Comparison of ENCODE assay signal across 17 mouse cellular contexts in genomic region chr7:65101661-65102060, GRCm38 (mm10). TPM values are rescaled to one million over a fixed set of nuclear protein-coding genes. Genes with fewer than 3 reads are reported as not detected.
A peak's percentile ranks its signal among the peaks of the same experiment; 100 is the strongest.
DNase-seq lines count a peak whose midpoint lies in the region.
"Had no signal": no experiment of that assay in that cellular context is flagged by ENCODE, and none has a peak within 500 bp of the region (broad histone marks: within the 10 kb centered on the region; RNA-seq: fewer than 3 reads in every experiment).

No protein-coding gene starts in this region.

- intact Hi-C loops in left cerebral cortex, postnatal 4 days (cut with DNase I): no loop called here
- intact Hi-C loops in left cerebral cortex, postnatal 25 days (cut with DNase I): no loop called here

- DNase-seq in adrenal gland, postnatal 10 days: peak; percentile 43
- no peak for DNase-seq in adrenal gland, adult 8-10 months
- peak; percentile 67 for DNase-seq in left cerebral cortex, postnatal 4 days
- no peak for DNase-seq in left cerebral cortex, postnatal 25 days (ENCODE audit: low spot score in 2 of 2)
- DNase-seq in adipocyte (ENCODE audit: low spot score): peak; percentile 23
- DNase-seq in lung, postnatal 25 days (ENCODE audit: low spot score): peak; percentile 5
- DNase-seq in thymus, postnatal 10 days (ENCODE audit: low spot score in 2 of 2): no peak
- DNase-seq: gastrocnemius, postnatal 14 days; kidney, adult 8-10 months; kidney, postnatal 4 days; liver, embryonic 13.5 days; right cerebral cortex, postnatal 14 days; spleen, adult 18-20 months; thymus, postnatal 25 days had no signal

RNA-seq across cellular contexts. Expression of gene Fam189a1, which starts 54.7 kb away (rescaled TPM):
- 1 to 10 TPM in 1 of 2 experiments, under 1 TPM in 1; 0.60 to 1.2 TPM for total RNA-seq in adrenal gland, postnatal 10 days (2021)
- under 1 TPM; 0.41 to 0.95 (median 0.48) TPM for total RNA-seq in adrenal gland, adult 8-10 months (2022)
- total RNA-seq in left cerebral cortex, postnatal 4 days (2021): 10 to 100 TPM; 26.4 to 34.3 TPM
- 10 to 100 TPM; 58.1 to 59.0 TPM for total RNA-seq in left cerebral cortex, postnatal 25 days (2021)
- total RNA-seq: granulocyte monocyte progenitor cell, adult 5-6 weeks; heart, postnatal 25 days; megakaryocyte progenitor cell, adult 5-6 weeks had no signal

Comparison
In these comparisons a context has a peak if more than half of its experiments do, and no peak if none do; other contexts are left out.
1. DNase-seq: peak in adrenal gland, postnatal 10 days (single experiment), left cerebral cortex, postnatal 4 days (single experiment), adipocyte (single experiment) and lung, postnatal 25 days (single experiment); none in adrenal gland, adult 8-10 months (single experiment), left cerebral cortex, postnatal 25 days (0 of 2) and thymus, postnatal 10 days (0 of 2).
2. RNA of gene Fam189a1, which starts 54.7 kb away (total RNA-seq): 58.1 to 59.0 TPM in left cerebral cortex, postnatal 25 days and 26.4 to 34.3 TPM in left cerebral cortex, postnatal 4 days; 0.60 to 1.2 TPM in adrenal gland, postnatal 10 days and 0.41 to 0.95 TPM in adrenal gland, adult 8-10 months; every median in the first group is over 10 times any median in the second.